Mouse (Mus musculus) liver, postnatal 0 days (tissue): Measurements from ENCODE around the gene Nmnat2. TPM values are rescaled to one million over a fixed set of nuclear protein-coding genes. Genes with fewer than 3 reads are reported as not detected.

Source experiments
- ATAC-seq: fragments of 200-750 bp; cut with Nextera tagmentation; 2 replicates; pipeline ENCODE4 v1.8.0; 2017; ENCODE audit warnings: mild to moderate bottlenecking, moderate library complexity
- DNase-seq: peaks from one replicate; pipeline ENCODE4 v3.0.0-alpha.2; 2016
- H3K27ac ChIP-seq: fragments of 300-500 bp; sonication (generic); 2 replicates; pipeline ENCODE4 v1.5.1; 2014; ENCODE audit warnings: antibody characterized with exemption, moderate library complexity, mild to moderate bottlenecking, low read depth
- H3K27me3 ChIP-seq: fragments of 300-500 bp; sonication (generic); 2 replicates; pipeline ENCODE4 v1.6.1; 2014; ENCODE audit warnings: low read length, control low read depth, mixed read lengths; ENCODE audit not compliant: insufficient read depth
- H3K36me3 ChIP-seq: fragments of 300-500 bp; sonication (generic); replicated peaks from 2 replicates; pipeline ENCODE4 v1.6.1; 2014; ENCODE audit warnings: mild to moderate bottlenecking, control low read depth, low read length, moderate library complexity, mixed read lengths; ENCODE audit not compliant: insufficient read depth
- H3K4me1 ChIP-seq: fragments of 300-500 bp; sonication (generic); 2 replicates; pipeline ENCODE4 v1.6.1; 2014; ENCODE audit warnings: antibody characterized with exemption, mild to moderate bottlenecking, control low read depth; ENCODE audit not compliant: insufficient read depth
- H3K4me2 ChIP-seq: fragments of 300-500 bp; sonication (generic); 2 replicates; pipeline ENCODE4 v1.6.1; 2014; ENCODE audit warnings: low read depth, mild to moderate bottlenecking, low read length, moderate library complexity, mixed read lengths
- H3K4me3 ChIP-seq: fragments of 300-500 bp; sonication (generic); 2 replicates; pipeline ENCODE4 v1.5.1; 2014; ENCODE audit warnings: low read depth, low read length
- H3K9ac ChIP-seq: fragments of 300-500 bp; sonication (generic); replicated peaks from 2 replicates; pipeline ENCODE4 v1.6.1; 2014; ENCODE audit warnings: mild to moderate bottlenecking, moderate library complexity
- H3K9me3 ChIP-seq: fragments of 300-500 bp; sonication (generic); 2 replicates; pipeline ENCODE4 v1.6.1; 2016; ENCODE audit warnings: mild to moderate bottlenecking, control low read depth, low read length, mixed read lengths
- CTCF ChIP-seq: sonication (generic); IDR thresholded peaks from 2 replicates; pipeline ENCODE4 v1.5.1; 2016; ENCODE audit warnings: antibody characterized with exemption, low read depth
- EP300 ChIP-seq: IDR thresholded peaks from 2 replicates; pipeline ENCODE4 v1.6.1; 2016; ENCODE audit warnings: antibody characterized with exemption, low read depth, mild to moderate bottlenecking
- WGBS: fragments of 180-500 bp; shearing (Covaris S2); extraction: QIAGEN DNeasy Blood & Tissue Kit; methylation state at CpG from one replicate; pipeline ENCODE4 v1.1.7; 2014; ENCODE audit not compliant: insufficient replicate concordance; 5-methylcytosine and 5-hydroxymethylcytosine counted together
- polyA plus RNA-seq: library from polyadenylated mRNA; unstranded; fragments of >200 nt; fragmentation: Nextera tagmentation; extraction: Ambion mirVana; gene quantifications from 2 replicates; pipeline ENCODE4 v1.2.1, GENCODE M21; 2015

Nmnat2 gene
- polyA plus RNA-seq, 1 experiment from 2014 or later, result 0.09 TPM

- H3K27ac ChIP-seq, result no peak overlapping the region
- TF ChIP-seq EP300, result no peak
- no peak for TF ChIP-seq CTCF
- 47% methylated on average over 7 of the region's 7 CpGs for WGBS
- no peak overlapping the region for H3K4me3 ChIP-seq
- DNase-seq (no peak), ATAC-seq (no peak)
- no peaks in the 10 kb centered on the region for H3K27me3 ChIP-seq
- H3K36me3 ChIP-seq, result no peaks in the 10 kb centered on the region
- H3K9me3 ChIP-seq, result no peaks in the 10 kb centered on the region
- H3K4me1 ChIP-seq, result no peaks in the 10 kb centered on the region
- no peak overlapping the region for H3K9ac ChIP-seq
- no peak overlapping the region for H3K4me2 ChIP-seq
Measured at GRCm38 (mm10) chr1:153034064-153034463, 79.3 kb downstream of the Nmnat2 start.

GRCm38 (mm10) chr1:153035328-153035944 lies 80.6 kb downstream of the Nmnat2 start:
- Histone ChIP-seq H3K27ac (no peak overlapping the region), H3K4me1 (no peaks in the 10 kb centered on the region), H3K27me3 (no peaks in the 10 kb centered on the region), H3K4me2 (no peak overlapping the region), H3K9ac (no peak overlapping the region), H3K36me3 (no peaks in the 10 kb centered on the region), H3K4me3 (no peak overlapping the region), H3K9me3 (no peaks in the 10 kb centered on the region)
- TF ChIP-seq CTCF (peak; percentile 66), EP300 (no peak)
- peak; percentile 44 for DNase-seq
- ATAC-seq, result no peak
- WGBS, result 37% methylated on average over 6 of the region's 6 CpGs

- Histone ChIP-seq H3K27ac (no peak overlapping the region), H3K4me2 (no peak overlapping the region), H3K4me1 (no peaks in the 10 kb centered on the region), H3K9me3 (no peaks in the 10 kb centered on the region), H3K27me3 (no peaks in the 10 kb centered on the region), H3K4me3 (no peak overlapping the region), H3K36me3 (no peaks in the 10 kb centered on the region), H3K9ac (no peak overlapping the region)
- 73% methylated on average over 10 of the region's 10 CpGs for WGBS
- ATAC-seq (no peak), DNase-seq (no peak)
- no peak for TF ChIP-seq EP300
- no peak for TF ChIP-seq CTCF
Measured at GRCm38 (mm10) chr1:153037353-153038345, 82.9 kb downstream of the Nmnat2 start.

- Histone ChIP-seq H3K27ac (no peak overlapping the region), H3K9me3 (no peaks in the 10 kb centered on the region), H3K4me3 (no peak overlapping the region), H3K4me1 (no peaks in the 10 kb centered on the region), H3K4me2 (no peak overlapping the region), H3K27me3 (no peaks in the 10 kb centered on the region), H3K36me3 (no peaks in the 10 kb centered on the region), H3K9ac (no peak overlapping the region)
- WGBS, result 57% methylated on average over 3 of the region's 3 CpGs
- peak; percentile 42 for TF ChIP-seq CTCF
- TF ChIP-seq EP300, result no peak
- no peak for DNase-seq
- ATAC-seq, result no peak
Measured at GRCm38 (mm10) chr1:153040091-153040490, 85.3 kb downstream of the Nmnat2 start.

- DNase-seq (no peak), ATAC-seq (no peak)
- Histone ChIP-seq H3K4me2 (no peak overlapping the region), H3K4me3 (no peak overlapping the region), H3K27ac (no peak overlapping the region), H3K27me3 (no peaks in the 10 kb centered on the region), H3K4me1 (no peaks in the 10 kb centered on the region), H3K9ac (no peak overlapping the region), H3K9me3 (no peaks in the 10 kb centered on the region), H3K36me3 (no peaks in the 10 kb centered on the region)
- TF ChIP-seq EP300 (no peak), CTCF (no peak)
- 81% methylated on average over 2 of the region's 2 CpGs for WGBS
Measured at GRCm38 (mm10) chr1:153041046-153041445, 86.3 kb downstream of the Nmnat2 start.

GRCm38 (mm10) chr1:153042318-153042717 lies 87.5 kb downstream of the Nmnat2 start:
- no peaks in the 10 kb centered on the region for H3K4me1 ChIP-seq

More at GRCm38 (mm10) chr1:153042318-153042717, 87.5 kb downstream of the Nmnat2 start:
- no peak for TF ChIP-seq CTCF
- TF ChIP-seq EP300, result no peak
- Histone ChIP-seq H3K27ac (no peak overlapping the region), H3K9ac (no peak overlapping the region), H3K27me3 (no peaks in the 10 kb centered on the region), H3K36me3 (no peaks in the 10 kb centered on the region), H3K4me2 (no peak overlapping the region), H3K9me3 (no peaks in the 10 kb centered on the region), H3K4me3 (no peak overlapping the region)
- ATAC-seq (no peak), DNase-seq (no peak)
- WGBS, result 56% methylated on average over 2 of the region's 2 CpGs
